Mouse (Mus musculus) liver, embryonic 13.5 days (tissue): Measurements from ENCODE around the gene Adgre5. TPM values are rescaled to one million over a fixed set of nuclear protein-coding genes. Genes with fewer than 3 reads are reported as not detected.

ENCODE experiments used
- ATAC-seq: fragments of 200-750 bp; cut with Nextera tagmentation; 2 replicates; pipeline ENCODE4 v1.8.0; 2017; ENCODE audit warnings: low read depth, mild to moderate bottlenecking, moderate number of reproducible peaks, moderate library complexity
- DNase-seq: peaks from one replicate; pipeline ENCODE4 v3.0.0; 2022
- H3K27ac ChIP-seq: fragments of 300-500 bp; sonication (generic); 2 replicates; pipeline ENCODE4 v1.5.1; 2015; ENCODE audit warnings: moderate library complexity, mild to moderate bottlenecking, inconsistent platforms
- H3K27me3 ChIP-seq: fragments of 300-500 bp; sonication (generic); 2 replicates; pipeline ENCODE4 v1.6.1; 2015; ENCODE audit warnings: mild to moderate bottlenecking, inconsistent platforms
- H3K36me3 ChIP-seq: fragments of 300-500 bp; sonication (generic); 2 replicates; pipeline ENCODE4 v1.6.1; 2015; ENCODE audit warnings: mild to moderate bottlenecking, inconsistent platforms
- H3K4me1 ChIP-seq: fragments of 300-500 bp; sonication (generic); replicated peaks from 2 replicates; pipeline ENCODE4 v1.6.1; 2015; ENCODE audit warnings: inconsistent platforms
- H3K4me2 ChIP-seq: fragments of 300-500 bp; sonication (generic); 2 replicates; pipeline ENCODE4 v1.6.1; 2015; ENCODE audit warnings: inconsistent platforms, mild to moderate bottlenecking, moderate library complexity
- H3K4me3 ChIP-seq: fragments of 300-500 bp; sonication (generic); replicated peaks from 2 replicates; pipeline ENCODE4 v1.5.1; 2015; ENCODE audit warnings: mild to moderate bottlenecking, inconsistent platforms
- H3K9ac ChIP-seq: fragments of 300-500 bp; sonication (generic); 2 replicates; pipeline ENCODE4 v1.6.1; 2015; ENCODE audit warnings: mild to moderate bottlenecking, inconsistent platforms
- H3K9me3 ChIP-seq: fragments of 300-500 bp; sonication (generic); replicated peaks from 2 replicates; pipeline ENCODE4 v1.6.1; 2016; ENCODE audit warnings: inconsistent platforms
- WGBS: fragments of 180-500 bp; shearing (Covaris S2); methylation state at CpG from one replicate; pipeline ENCODE4 v1.1.7; 2015; ENCODE audit not compliant: insufficient replicate concordance; 5-methylcytosine and 5-hydroxymethylcytosine counted together
- polyA plus RNA-seq: library from polyadenylated mRNA; unstranded; fragments of >200 nt; fragmentation: Nextera tagmentation; extraction: Ambion mirVana; gene quantifications from 2 replicates; pipeline ENCODE4 v1.2.1, GENCODE M21; 2015

Adgre5 gene
- polyA plus RNA-seq, 1 experiment from 2014 or later, result 8.9 TPM

DNA sequence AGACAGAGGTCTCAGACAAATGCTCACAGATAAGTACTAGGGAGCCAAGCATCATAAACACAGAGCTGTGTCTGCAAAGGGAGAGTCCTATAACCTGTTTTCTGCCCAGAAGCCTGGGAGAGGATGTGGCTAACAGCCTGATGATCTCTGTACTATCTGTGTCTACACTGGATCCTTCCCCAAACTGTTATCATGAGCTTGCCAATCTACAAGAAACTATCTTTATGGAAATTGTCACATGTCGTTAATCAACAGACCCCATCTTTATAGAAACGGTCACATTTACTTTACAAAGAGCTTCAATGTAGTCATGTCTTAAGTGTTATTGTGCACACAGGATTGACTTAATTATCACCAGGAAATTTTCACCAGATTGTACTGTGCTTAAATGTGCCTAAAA, 29.5 kb upstream of the Adgre5 start:
- WGBS, result 26% methylated on average over 2 of the region's 2 CpGs
- no peak overlapping the region for H3K4me2 ChIP-seq
- DNase-seq, result no peak
- H3K9me3 ChIP-seq, result 0 out of 2 replicates have a peak, but pooled peaks cover 6% of the 10 kb centered on the region
- no peaks in the 10 kb centered on the region for H3K36me3 ChIP-seq
- no peak overlapping the region for H3K27ac ChIP-seq
- H3K27me3 ChIP-seq, result no peaks in the 10 kb centered on the region
- H3K4me1 ChIP-seq, result peaks cover 49% of the 10 kb centered on the region
- no peak for ATAC-seq
- H3K4me3 ChIP-seq, result no peak overlapping the region
- H3K9ac ChIP-seq, result no peak overlapping the region

DNA sequence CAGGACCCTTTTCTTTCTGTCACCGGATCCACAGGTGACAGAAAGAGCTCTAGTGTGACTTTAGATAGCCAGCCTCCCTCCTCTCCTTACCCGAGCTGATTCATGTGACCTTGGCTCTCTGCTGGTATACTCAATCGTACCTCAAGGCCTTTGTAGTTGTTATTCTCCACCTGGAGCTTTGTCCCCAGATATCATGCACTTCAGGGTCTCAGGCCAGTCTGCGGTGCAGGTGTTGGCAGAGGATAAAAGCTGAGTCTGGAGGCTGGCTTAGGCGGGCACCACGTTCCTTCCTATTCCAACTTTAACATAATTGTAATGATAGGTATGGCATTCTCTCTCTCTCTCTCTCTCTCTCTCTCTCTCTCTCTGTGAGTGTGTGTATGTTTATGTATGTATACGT, 28.6 kb upstream of the Adgre5 start:
- H3K27ac ChIP-seq, result no peak overlapping the region
- 64% methylated on average over 7 of the region's 7 CpGs for WGBS
- no peaks in the 10 kb centered on the region for H3K36me3 ChIP-seq
- no peaks in the 10 kb centered on the region for H3K27me3 ChIP-seq
- ATAC-seq (no peak), DNase-seq (no peak)
- H3K4me3 ChIP-seq, result no peak overlapping the region
- no peak overlapping the region for H3K9ac ChIP-seq
- H3K4me2 ChIP-seq, result no peak overlapping the region
- peaks cover 49% of the 10 kb centered on the region for H3K4me1 ChIP-seq
- 0 out of 2 replicates have a peak, but pooled peaks cover 6% of the 10 kb centered on the region for H3K9me3 ChIP-seq

DNA sequence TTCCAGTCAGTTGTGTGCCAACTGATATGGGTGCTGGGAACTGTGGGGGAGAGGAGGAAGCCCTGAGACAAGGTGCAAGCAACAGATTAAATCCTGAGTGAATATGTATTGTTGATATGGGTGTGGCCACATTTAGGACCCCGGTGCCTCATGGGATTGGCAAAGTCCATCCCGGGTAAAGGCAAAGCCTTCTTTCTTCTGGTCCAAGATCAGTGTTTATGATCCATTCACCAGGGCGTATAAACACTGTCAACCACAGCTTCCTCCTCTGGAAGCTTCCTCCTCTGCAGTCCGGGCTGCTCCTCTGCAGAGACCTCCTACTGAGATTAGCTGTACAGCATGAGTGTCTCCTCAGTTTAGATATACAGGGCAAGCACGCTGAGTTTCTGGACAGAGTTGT, 27.4 kb upstream of the Adgre5 start:
- Histone ChIP-seq H3K27me3 (no peaks in the 10 kb centered on the region), H3K9ac (no peak overlapping the region), H3K36me3 (no peaks in the 10 kb centered on the region), H3K9me3 (0 out of 2 replicates have a peak, but pooled peaks cover 6% of the 10 kb centered on the region), H3K4me3 (no peak overlapping the region), H3K27ac (no peak overlapping the region), H3K4me2 (no peak overlapping the region), H3K4me1 (peaks cover 46% of the 10 kb centered on the region)
- ATAC-seq (peak; percentile 42), DNase-seq (peak; percentile 35)
- 7% methylated on average over 5 of the region's 5 CpGs for WGBS

DNA sequence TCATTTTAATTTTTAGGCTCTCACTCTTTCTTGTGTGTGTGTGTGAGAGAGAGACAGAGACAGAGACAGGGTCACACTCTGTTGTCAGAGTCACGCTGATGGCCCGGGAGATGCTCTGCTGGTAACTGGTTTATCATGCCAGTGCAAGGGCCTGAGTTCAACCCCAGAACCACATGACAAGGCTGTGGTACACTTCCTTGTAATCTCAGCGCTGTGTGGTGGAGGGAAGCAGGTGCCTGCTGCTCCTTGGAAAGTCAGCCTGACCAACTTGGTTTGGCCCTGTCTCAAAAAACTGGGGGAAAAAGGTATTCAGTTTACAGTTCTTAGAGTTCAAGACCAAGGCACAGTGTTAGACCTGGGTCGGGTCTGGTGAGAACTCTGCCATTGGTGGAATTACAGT, 26.3 kb upstream of the Adgre5 start:
- Histone ChIP-seq H3K9ac (no peak overlapping the region), H3K4me1 (peaks cover 35% of the 10 kb centered on the region), H3K4me3 (no peak overlapping the region), H3K4me2 (no peak overlapping the region), H3K9me3 (0 out of 2 replicates have a peak, but pooled peaks cover 6% of the 10 kb centered on the region), H3K27me3 (no peaks in the 10 kb centered on the region), H3K36me3 (no peaks in the 10 kb centered on the region), H3K27ac (no peak overlapping the region)
- ATAC-seq (no peak), DNase-seq (no peak)
- WGBS, result 49% methylated on average over 4 of the region's 4 CpGs

DNA sequence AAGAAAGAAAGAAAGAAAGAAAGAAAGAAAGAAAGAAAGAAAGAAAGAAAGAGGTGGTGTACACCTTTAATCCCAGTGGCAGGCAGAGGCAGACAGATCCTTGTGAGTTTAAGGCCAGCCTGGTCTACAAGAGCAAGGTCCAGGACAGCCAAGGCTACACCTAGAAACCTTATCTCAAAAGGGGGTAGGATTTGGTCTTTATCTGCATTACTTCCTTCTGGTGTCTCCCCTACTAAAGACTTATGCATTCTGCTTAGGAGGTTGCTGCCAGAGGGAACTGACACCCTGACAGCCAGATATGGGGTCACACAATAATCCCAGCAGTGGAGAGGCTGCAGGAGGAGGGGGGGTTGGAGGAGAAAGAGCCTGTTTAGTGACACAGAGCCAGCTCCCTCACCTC, 24.5 kb upstream of the Adgre5 start:
- ATAC-seq (no peak), DNase-seq (no peak)
- H3K36me3 ChIP-seq, result no peaks in the 10 kb centered on the region
- H3K27ac ChIP-seq, result no peak overlapping the region
- no peaks in the 10 kb centered on the region for H3K27me3 ChIP-seq
- no peak overlapping the region for H3K4me2 ChIP-seq
- H3K4me1 ChIP-seq, result peaks cover 31% of the 10 kb centered on the region
- no peak overlapping the region for H3K9ac ChIP-seq
- H3K9me3 ChIP-seq, result 0 out of 2 replicates have a peak, but pooled peaks cover 6% of the 10 kb centered on the region
- H3K4me3 ChIP-seq, result no peak overlapping the region

DNA sequence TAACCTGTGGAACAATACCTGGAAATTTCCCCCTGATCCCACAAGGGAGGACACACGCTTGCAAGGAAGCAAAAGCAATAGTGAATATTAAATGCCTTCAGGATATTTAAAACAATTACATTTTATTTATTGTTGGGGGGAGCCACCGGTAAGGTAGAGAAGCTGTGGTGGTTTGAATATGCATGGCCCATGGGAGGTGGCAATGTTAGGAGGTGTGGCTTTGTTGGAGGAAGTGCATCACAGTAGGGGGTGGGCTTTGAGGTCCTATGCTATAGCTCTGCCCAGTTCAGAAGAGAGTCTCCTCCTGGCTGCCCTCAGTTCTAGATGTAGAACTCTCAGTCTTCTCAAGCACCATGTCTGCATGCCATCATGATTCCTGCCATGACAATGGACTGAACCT, 23.6 kb upstream of the Adgre5 start:
- DNase-seq (no peak), ATAC-seq (no peak)
- Histone ChIP-seq H3K4me2 (no peak overlapping the region), H3K27me3 (no peaks in the 10 kb centered on the region), H3K4me1 (peaks cover 21% of the 10 kb centered on the region), H3K4me3 (no peak overlapping the region), H3K27ac (no peak overlapping the region), H3K36me3 (no peaks in the 10 kb centered on the region), H3K9ac (no peak overlapping the region), H3K9me3 (0 out of 2 replicates have a peak, but pooled peaks cover 6% of the 10 kb centered on the region)
- 75% methylated on average over 2 of the region's 2 CpGs for WGBS

DNA sequence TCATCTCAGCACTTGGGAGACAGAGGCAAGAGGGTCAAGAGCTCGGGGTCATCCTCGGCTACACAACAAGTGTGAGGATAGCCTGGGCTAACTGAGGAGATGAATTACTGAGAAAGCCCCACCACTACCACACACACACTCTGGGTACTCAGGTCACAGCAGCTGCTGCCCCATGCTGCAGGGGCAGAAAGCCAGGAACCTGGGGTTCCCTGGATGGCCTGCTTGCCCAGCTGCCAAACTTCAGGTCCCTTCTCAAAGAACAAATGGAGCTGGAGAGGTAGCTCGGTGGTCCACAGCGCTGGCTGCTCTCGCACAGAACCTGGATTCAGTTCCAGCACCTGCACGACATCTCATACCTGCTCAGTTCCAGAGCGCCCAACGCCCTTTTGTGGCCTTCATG, 23.0 kb upstream of the Adgre5 start:
- no peak for ATAC-seq
- Histone ChIP-seq H3K4me1 (peaks cover 15% of the 10 kb centered on the region), H3K4me2 (no peak overlapping the region), H3K4me3 (no peak overlapping the region), H3K27me3 (no peaks in the 10 kb centered on the region), H3K9me3 (0 out of 2 replicates have a peak, but pooled peaks cover 6% of the 10 kb centered on the region), H3K36me3 (no peaks in the 10 kb centered on the region), H3K9ac (no peak overlapping the region), H3K27ac (no peak overlapping the region)
- no peak for DNase-seq
- 89% methylated on average over 8 of the region's 8 CpGs for WGBS

DNA sequence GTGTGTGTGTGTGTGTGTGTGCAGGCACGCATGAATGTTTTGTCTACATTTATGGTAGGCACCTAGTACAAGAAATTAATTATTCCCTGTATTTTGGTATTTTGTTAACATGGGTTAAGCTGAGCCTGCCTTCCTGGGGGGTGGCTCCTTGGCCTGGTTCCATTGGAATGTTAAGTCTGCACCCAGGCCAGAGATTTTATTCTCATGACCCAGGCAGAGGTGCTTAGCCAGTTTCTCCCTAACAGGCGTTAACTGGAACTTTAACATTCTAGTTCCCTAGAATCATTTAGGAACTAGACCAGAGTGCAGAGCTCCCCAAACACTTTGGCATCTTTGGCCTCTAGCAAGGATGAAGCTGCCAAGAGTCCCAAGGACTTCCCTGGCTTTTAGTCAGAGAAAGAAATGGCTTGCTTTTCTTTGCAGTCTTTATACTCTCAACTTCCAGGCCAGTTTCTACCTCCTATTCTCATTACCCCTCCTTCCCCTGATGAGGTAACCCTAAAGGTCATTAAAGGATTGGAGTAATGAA, 18.2 kb upstream of the Adgre5 start:
- Histone ChIP-seq H3K9me3 (no peaks in the 10 kb centered on the region), H3K27ac (no peak overlapping the region), H3K4me2 (no peak overlapping the region), H3K4me1 (no peaks in the 10 kb centered on the region), H3K27me3 (no peaks in the 10 kb centered on the region), H3K9ac (no peak overlapping the region), H3K4me3 (no peak overlapping the region), H3K36me3 (no peaks in the 10 kb centered on the region)
- no peak for ATAC-seq
- no peak for DNase-seq
- 62% methylated on average over 2 of the region's 2 CpGs for WGBS

DNA sequence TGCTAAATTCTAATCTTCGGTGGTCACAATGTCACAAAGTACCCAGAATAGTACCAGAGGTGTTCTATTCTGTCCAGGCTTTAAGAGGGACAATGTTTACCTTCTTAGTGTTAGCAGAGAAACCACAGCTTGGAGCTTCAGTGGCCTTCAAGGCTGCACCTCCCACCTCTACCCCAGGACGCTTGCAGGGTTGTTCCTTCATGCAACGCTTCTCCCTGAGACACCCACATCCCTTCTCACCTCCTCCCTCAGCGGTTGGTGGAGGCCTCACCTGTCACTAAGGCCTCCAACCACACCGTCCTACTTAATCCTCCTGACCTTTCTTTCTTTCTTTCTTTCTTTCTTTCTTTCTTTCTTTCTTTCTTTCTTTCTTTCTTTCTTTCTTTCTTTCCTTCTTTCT, 17.2 kb upstream of the Adgre5 start:
- ATAC-seq (no peak), DNase-seq (no peak)
- WGBS, result 44% methylated on average over 5 of the region's 5 CpGs
- Histone ChIP-seq H3K9ac (no peak overlapping the region), H3K36me3 (no peaks in the 10 kb centered on the region), H3K4me2 (no peak overlapping the region), H3K4me3 (no peak overlapping the region), H3K27me3 (no peaks in the 10 kb centered on the region), H3K27ac (no peak overlapping the region), H3K9me3 (no peaks in the 10 kb centered on the region), H3K4me1 (no peaks in the 10 kb centered on the region)

DNA sequence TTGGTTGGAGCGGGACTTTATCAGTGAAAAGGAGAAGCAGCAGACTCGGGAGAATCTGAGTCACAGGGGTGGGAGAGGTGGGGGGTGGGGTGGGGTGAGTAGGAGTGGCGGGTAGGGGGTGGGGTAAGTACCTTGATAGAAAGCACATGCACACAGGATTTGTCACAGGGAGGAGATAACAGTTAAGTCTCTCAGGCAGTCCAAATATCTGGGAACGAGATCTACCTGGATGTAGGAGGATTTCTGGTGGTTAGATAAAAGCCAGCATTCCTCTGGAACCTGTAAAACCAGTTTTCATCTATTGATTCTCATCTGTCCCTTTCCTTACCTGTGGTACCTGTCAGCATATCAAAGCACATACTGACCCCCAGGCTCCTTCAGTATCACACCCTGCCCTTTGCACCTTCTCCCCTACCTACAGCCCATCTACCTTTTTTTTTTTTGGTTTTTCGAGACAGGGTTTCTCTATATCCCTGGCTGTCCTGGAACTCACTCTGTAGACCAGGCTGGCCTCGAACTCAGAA, 16.0 kb upstream of the Adgre5 start:
- Histone ChIP-seq H3K9ac (no peak overlapping the region), H3K4me3 (no peak overlapping the region), H3K4me2 (no peak overlapping the region), H3K36me3 (no peaks in the 10 kb centered on the region), H3K27ac (no peak overlapping the region), H3K4me1 (no peaks in the 10 kb centered on the region), H3K27me3 (no peaks in the 10 kb centered on the region), H3K9me3 (no peaks in the 10 kb centered on the region)
- no peak for DNase-seq
- no peak for ATAC-seq
- 41% methylated on average over 6 of the region's 6 CpGs for WGBS

DNA sequence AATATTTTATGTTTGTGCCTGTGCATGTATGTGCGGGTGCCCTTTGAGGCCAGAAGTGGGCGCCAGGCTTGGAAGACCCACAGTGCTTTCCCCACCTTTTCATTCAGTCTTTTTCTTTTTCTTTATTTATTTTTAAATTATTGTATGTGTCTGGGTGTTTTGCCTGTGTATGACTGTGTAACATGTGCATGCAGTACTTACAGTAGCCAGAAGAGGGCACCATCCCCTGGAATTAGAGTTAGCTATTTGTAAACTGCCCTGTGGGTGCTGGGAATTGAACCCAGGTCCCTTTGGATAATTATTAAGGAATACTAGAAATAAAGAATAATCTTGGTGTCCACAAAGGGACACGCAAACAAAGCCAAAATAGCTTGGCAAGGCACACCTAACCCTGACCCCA, 15.1 kb upstream of the Adgre5 start:
- Histone ChIP-seq H3K36me3 (no peaks in the 10 kb centered on the region), H3K4me2 (no peak overlapping the region), H3K27ac (no peak overlapping the region), H3K4me3 (no peak overlapping the region), H3K9ac (no peak overlapping the region), H3K9me3 (no peaks in the 10 kb centered on the region), H3K4me1 (no peaks in the 10 kb centered on the region), H3K27me3 (no peaks in the 10 kb centered on the region)
- DNase-seq (no peak), ATAC-seq (no peak)
- 71% methylated on average over 3 of the region's 3 CpGs for WGBS

DNA sequence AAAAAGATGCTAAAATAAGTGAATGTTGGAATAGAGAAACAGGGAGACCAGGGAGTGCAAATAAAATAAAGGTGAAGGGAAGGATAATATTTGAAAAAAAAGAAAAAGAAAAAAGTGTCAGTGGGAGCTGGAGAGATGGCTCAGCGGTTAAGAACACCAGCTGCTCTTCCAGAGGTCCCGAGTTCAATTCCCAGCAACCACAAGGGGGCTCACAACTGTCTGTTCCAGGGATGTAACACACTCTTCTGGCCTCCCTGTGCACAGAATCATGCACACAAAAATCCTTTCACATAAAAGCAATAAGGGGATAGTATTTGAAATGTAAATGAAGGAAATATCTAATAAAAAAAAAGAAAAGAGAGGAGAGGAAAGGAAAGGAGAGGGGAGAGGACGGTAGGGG, 13.0 kb upstream of the Adgre5 start:
- ATAC-seq, result no peak
- Histone ChIP-seq H3K9ac (no peak overlapping the region), H3K4me3 (no peak overlapping the region), H3K4me2 (no peak overlapping the region), H3K27ac (no peak overlapping the region), H3K4me1 (no peaks in the 10 kb centered on the region), H3K27me3 (peaks cover 2% of the 10 kb centered on the region), H3K36me3 (no peaks in the 10 kb centered on the region), H3K9me3 (no peaks in the 10 kb centered on the region)
- no peak for DNase-seq
- WGBS, result 40% methylated on average over 3 of the region's 3 CpGs
